Mouse (Mus musculus): ENCODE measurements around the gene Tnfrsf21.

Tnfrsf21 gene

GRCm38 (mm10) chr17:43130115-43130869 is 113.9 kb downstream of the Tnfrsf21 start:
- DNase-seq (ENCODE audit: low read depth, low spot score), result no peak

GRCm38 (mm10) chr17:43130870-43131264 is 114.5 kb downstream of the Tnfrsf21 start:
- peak; percentile 32 for DNase-seq (ENCODE audit: low read depth, low spot score)

GRCm38 (mm10) chr17:43132477-43132876 is 116.1 kb downstream of the Tnfrsf21 start:
- DNase-seq (ENCODE audit: low read depth, low spot score), result no peak

DNA sequence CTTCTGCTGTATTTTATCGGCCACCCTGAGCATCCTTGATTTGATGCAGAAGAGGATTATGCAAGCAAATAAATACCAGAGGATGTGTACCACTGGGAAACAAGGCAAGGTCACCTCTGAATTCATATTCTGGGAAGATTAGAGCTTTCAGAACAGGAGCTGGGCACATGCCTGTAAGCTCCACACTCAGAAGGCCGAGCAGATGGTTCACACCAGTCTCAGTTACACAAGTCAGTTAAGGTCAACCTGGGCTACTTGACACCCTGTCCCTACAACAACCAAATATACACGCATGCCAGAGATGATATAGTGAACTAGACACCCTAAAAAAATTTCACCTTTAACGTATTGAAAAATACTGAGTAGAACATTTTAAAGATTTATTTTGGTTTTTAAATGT is 116.8 kb downstream of the Tnfrsf21 start:
- no peak for DNase-seq (ENCODE audit: low read depth, low spot score)

DNA sequence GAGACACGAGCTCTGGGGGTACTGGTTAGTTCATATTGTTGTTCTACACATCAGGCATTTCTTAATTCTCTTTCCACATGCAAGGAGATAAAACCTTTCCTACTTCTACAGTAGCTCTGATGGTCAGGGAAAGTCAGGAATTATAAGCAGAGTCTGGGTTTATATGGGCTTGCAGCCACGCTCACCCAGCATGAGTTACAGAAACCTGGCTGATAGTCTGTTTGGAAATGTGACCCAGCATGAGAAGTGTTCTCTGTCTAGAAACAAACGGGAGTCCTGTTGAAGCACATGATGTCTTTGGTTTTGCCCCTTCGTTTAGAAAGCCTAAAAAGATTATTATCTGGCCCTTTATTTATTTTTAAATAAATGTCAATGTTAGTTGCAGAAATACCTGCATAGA is 118.6 kb downstream of the Tnfrsf21 start:
- DNase-seq (ENCODE audit: low read depth, low spot score), result no peak

GRCm38 (mm10) chr17:43135398-43136265 is 119.3 kb downstream of the Tnfrsf21 start:
- no peak for DNase-seq (ENCODE audit: low read depth, low spot score)

GRCm38 (mm10) chr17:43136720-43137119 is 120.4 kb downstream of the Tnfrsf21 start:
- DNase-seq (ENCODE audit: low read depth, low spot score), result no peak

DNA sequence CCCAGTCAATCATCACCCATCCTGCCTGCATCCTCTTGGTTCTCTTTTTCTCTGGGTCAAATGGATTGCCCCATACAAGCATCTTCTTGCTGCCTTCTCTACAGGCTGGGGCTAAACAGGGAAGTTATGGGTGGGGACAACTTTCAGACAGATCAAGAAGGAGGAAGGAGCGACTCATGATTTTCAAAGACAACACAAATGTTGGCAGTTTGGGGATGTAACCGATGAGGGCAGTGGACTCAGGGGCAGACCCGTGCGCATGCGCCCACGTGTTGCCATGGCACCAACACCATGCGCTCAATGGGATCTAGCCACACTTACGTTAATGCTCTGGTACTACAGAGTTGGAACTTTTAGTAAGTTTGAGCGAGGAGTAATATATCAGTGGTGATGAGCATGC is 121.5 kb downstream of the Tnfrsf21 start:
- DNase-seq (ENCODE audit: low read depth, low spot score), result no peak

- DNase-seq (ENCODE audit: low read depth, low spot score), result peak; percentile 57
Observed at GRCm38 (mm10) chr17:43138356-43138755, 122.0 kb downstream of the Tnfrsf21 start.

Measured in 3T3-L1 (cell line).